Mouse (Mus musculus) stomach, embryonic 15.5 days (tissue): ENCODE measurements around the gene N4bp2. TPM values are rescaled to one million over a fixed set of nuclear protein-coding genes. Genes with fewer than 3 reads are reported as not detected.
A peak's percentile ranks its signal among the peaks of the same experiment; 100 is the strongest.

Source experiments
- ATAC-seq: fragments of 200-750 bp; cut with Nextera tagmentation; 2 replicates; pipeline ENCODE4 v1.8.0; 2017; ENCODE audit warnings: low read depth, moderate number of reproducible peaks, moderate TSS enrichment; ENCODE audit not compliant: insufficient read depth, low FRiP score
- H3K27ac ChIP-seq: fragments of 300-500 bp; sonication (generic); 2 replicates; pipeline ENCODE4 v1.5.1; 2015; ENCODE audit warnings: mild to moderate bottlenecking, inconsistent platforms
- H3K27me3 ChIP-seq: fragments of 300-500 bp; sonication (generic); replicated peaks from 2 replicates; pipeline ENCODE4 v1.6.1; 2015; ENCODE audit warnings: inconsistent platforms
- H3K36me3 ChIP-seq: fragments of 300-500 bp; sonication (generic); 2 replicates; pipeline ENCODE4 v1.6.1; 2015; ENCODE audit warnings: inconsistent platforms
- H3K4me1 ChIP-seq: fragments of 300-500 bp; sonication (generic); 2 replicates; pipeline ENCODE4 v1.6.1; 2015; ENCODE audit warnings: inconsistent platforms
- H3K4me2 ChIP-seq: fragments of 300-500 bp; sonication (generic); 2 replicates; pipeline ENCODE4 v1.6.1; 2015; ENCODE audit warnings: mild to moderate bottlenecking, inconsistent platforms
- H3K4me3 ChIP-seq: fragments of 300-500 bp; sonication (generic); replicated peaks from 2 replicates; pipeline ENCODE4 v1.5.1; 2015; ENCODE audit warnings: inconsistent platforms
- H3K9ac ChIP-seq: fragments of 300-500 bp; sonication (generic); 2 replicates; pipeline ENCODE4 v1.6.1; 2015; ENCODE audit warnings: inconsistent platforms
- H3K9me3 ChIP-seq: fragments of 300-500 bp; sonication (generic); 2 replicates; pipeline ENCODE4 v1.6.1; 2016; ENCODE audit warnings: inconsistent platforms
- WGBS: fragments of 180-500 bp; shearing (Covaris S2); methylation state at CpG from one replicate; pipeline ENCODE4 v1.1.7; 2015; 5-methylcytosine and 5-hydroxymethylcytosine counted together
- polyA plus RNA-seq: library from polyadenylated mRNA; unstranded; fragments of >200 nt; fragmentation: Nextera tagmentation; extraction: Ambion mirVana; gene quantifications from 2 replicates; pipeline ENCODE4 v1.2.1, GENCODE M21; 2015

Gene N4bp2
- polyA plus RNA-seq, 1 experiment from 2014 or later = 22.4 TPM

DNA sequence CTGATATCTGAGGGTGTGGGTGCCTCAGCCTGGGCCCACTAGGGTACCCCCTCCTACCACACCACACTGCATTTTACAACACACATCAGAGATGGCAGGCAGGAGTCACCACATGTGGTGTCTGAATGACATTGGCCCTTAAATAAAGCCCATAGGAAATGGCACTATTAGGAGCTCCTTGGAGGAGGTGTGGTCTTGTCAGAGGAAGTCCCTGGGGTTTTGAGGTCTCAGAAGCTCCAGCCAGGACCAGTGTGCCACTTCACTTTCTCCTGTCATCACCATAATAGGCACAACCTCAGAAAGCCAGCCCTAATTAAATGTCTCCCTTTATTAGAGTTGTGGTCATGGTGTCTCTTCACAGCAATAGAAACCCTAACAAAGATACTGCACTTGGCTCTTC is 14.4 kb upstream of the N4bp2 start:
- no peaks in the 10 kb centered on the region for H3K9me3 ChIP-seq
- H3K36me3 ChIP-seq = no peaks in the 10 kb centered on the region
- no peak overlapping the region for H3K4me3 ChIP-seq
- no peaks in the 10 kb centered on the region for H3K27me3 ChIP-seq
- H3K27ac ChIP-seq = no peak overlapping the region
- no peak for ATAC-seq
- H3K4me2 ChIP-seq = no peak overlapping the region
- H3K9ac ChIP-seq = no peak overlapping the region
- no peaks in the 10 kb centered on the region for H3K4me1 ChIP-seq

DNA sequence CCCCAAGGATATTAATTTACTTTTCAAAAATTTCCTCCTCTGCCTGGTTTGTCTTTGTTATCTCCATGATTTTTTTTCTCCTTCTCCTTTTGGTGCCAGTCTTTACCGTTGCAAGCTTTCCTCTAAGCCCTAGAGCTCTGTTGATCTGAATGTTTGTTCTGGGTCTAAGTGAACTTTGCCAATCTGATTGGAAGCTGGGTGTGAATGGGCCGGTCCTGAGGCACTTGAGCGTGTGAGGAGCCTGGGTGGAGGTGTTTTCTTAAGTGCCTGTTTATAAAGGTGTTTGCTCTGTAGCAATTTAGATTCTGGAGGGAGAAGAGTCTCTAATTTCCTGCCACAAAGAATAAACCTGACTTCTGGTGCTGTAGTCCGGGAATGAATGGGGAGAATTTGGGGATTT is 11.3 kb upstream of the N4bp2 start:
- ATAC-seq = peak; percentile 71
- H3K9me3 ChIP-seq = no peaks in the 10 kb centered on the region
- H3K4me1 ChIP-seq = no peaks in the 10 kb centered on the region
- 25% methylated on average over 4 of the region's 4 CpGs for WGBS
- no peak overlapping the region for H3K9ac ChIP-seq
- 0 out of 2 replicates have a peak overlapping the region, but pooled peaks have one; percentile 38 for H3K27ac ChIP-seq
- no peaks in the 10 kb centered on the region for H3K36me3 ChIP-seq
- H3K4me3 ChIP-seq = no peak overlapping the region
- H3K4me2 ChIP-seq = no peak overlapping the region
- no peaks in the 10 kb centered on the region for H3K27me3 ChIP-seq

DNA sequence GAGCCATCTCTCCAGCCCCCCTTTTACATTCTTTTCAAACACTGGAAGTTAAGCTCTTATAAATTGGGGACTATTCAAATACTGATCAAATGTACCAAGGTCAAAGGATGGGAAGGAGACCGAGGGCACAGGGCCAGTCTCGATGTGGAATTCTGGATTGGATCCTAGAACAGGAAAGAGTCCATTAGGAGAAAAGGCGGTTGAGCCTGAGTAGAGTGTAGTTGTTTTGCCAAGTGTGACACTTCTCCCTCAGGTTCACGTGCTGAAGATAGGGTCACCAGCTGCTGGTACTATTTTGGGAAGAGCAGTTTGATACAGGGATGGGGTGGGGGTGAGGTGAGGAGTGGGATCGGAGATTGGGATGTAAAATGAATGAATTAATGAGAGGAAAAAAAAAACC is 7.5 kb upstream of the N4bp2 start:
- no peak for ATAC-seq
- 84% methylated on average over 5 of the region's 5 CpGs for WGBS

DNA sequence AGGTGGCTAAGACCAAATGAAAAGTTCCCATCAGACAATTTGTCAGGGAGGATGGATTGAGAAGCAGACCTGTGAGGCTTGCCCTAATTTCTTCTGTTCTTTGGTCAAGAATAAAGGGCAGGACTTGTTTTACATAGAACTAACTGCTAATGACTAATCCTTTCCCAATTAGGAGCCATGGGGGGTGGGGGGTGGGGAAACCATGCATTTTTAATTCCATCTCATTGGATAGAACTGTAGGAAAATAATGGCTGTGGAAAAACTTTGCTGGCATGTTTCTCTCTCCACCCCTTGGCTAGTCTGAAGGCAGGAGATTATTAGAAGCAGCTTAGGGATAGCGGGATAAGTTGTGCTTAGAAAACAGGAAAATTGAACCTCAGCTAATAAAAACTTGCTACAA is 6.2 kb upstream of the N4bp2 start:
- Histone ChIP-seq H3K27me3 (no peaks in the 10 kb centered on the region), H3K9me3 (no peaks in the 10 kb centered on the region), H3K4me1 (0 out of 2 replicates have a peak, but pooled peaks cover 3% of the 10 kb centered on the region), H3K4me2 (no peak overlapping the region), H3K9ac (no peak overlapping the region), H3K27ac (no peak overlapping the region), H3K4me3 (no peak overlapping the region), H3K36me3 (no peaks in the 10 kb centered on the region)
- no peak for ATAC-seq
- 94% methylated on average over 1 of the region's 1 CpGs for WGBS

More for the DNA sequence above, 7.5 kb upstream of the N4bp2 start:
- H3K4me3 ChIP-seq = no peak overlapping the region
- no peaks in the 10 kb centered on the region for H3K9me3 ChIP-seq
- no peak overlapping the region for H3K9ac ChIP-seq
- no peaks in the 10 kb centered on the region for H3K27me3 ChIP-seq
- no peak overlapping the region for H3K27ac ChIP-seq
- H3K36me3 ChIP-seq = no peaks in the 10 kb centered on the region
- no peaks in the 10 kb centered on the region for H3K4me1 ChIP-seq
- no peak overlapping the region for H3K4me2 ChIP-seq

DNA sequence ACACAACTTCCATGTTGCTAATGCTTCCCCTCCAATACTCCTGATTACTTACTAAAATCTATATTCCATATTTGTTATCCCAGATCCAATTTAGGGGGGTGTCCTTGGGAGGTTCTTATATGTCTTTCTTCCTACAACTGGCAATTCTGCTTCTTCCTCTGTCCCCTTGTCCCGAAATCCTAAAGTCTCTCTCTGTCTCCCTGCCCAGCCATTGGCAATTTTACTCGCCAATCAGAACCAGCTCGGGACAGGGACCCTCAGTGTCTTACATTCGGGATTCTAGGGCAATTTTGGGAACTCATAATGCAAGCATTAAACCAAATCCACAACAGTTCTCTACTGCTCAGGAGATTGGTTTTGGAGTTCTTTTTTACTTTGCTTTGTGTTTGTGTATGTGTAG is 3.3 kb upstream of the N4bp2 start:
- Histone ChIP-seq H3K27ac (no peak overlapping the region), H3K4me2 (no peak overlapping the region), H3K4me3 (no peak overlapping the region), H3K36me3 (no peaks in the 10 kb centered on the region), H3K9ac (no peak overlapping the region), H3K4me1 (0 out of 2 replicates have a peak, but pooled peaks cover 3% of the 10 kb centered on the region), H3K27me3 (no peaks in the 10 kb centered on the region), H3K9me3 (no peaks in the 10 kb centered on the region)
- ATAC-seq = no peak
- WGBS = 93% methylated on average over 4 of the region's 4 CpGs

DNA sequence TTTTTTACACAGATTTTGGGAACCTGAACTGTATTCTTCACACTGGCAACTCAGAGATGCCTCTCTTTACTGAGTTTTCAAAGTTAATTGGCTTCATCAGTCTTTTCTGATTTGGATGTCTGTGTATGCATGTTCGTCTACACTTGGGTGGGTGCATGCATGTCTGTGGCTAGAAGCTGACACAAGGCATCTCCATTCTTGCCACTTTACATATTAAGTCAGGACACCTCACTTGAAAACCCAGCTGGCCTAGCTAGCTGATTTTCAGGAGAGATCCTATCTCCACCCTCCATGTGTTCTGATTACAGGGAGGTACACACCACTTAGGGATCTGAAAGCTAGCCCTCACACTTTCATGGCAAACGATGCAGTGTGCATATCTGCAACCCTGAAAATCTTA is 2.7 kb upstream of the N4bp2 start:
- H3K27ac ChIP-seq = no peak overlapping the region
- no peak overlapping the region for H3K9ac ChIP-seq
- no peak for ATAC-seq
- 79% methylated on average over 2 of the region's 2 CpGs for WGBS
- H3K27me3 ChIP-seq = no peaks in the 10 kb centered on the region
- H3K36me3 ChIP-seq = no peaks in the 10 kb centered on the region
- no peaks in the 10 kb centered on the region for H3K9me3 ChIP-seq
- H3K4me1 ChIP-seq = peaks cover 5% of the 10 kb centered on the region
- no peak overlapping the region for H3K4me2 ChIP-seq
- H3K4me3 ChIP-seq = no peak overlapping the region

DNA sequence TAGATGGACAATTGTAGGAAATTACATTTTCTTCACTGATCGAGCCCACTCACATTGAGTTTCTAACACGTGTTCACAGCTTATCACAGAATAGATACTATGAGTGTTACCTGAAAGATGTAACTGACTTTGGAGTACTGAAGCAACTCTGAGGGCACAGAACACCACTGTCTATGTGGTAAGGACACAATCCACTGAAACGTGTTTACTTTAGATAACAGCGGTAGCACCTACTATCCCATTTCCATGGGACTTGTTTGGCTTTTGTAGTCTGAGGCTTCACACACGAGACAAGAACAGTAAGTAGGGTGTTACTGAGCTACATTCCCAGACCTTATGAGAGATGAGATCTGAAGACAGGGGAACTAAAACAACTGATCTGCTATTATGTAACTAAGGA is 2.3 kb upstream of the N4bp2 start:
- no peaks in the 10 kb centered on the region for H3K36me3 ChIP-seq
- H3K27ac ChIP-seq = no peak overlapping the region
- H3K4me1 ChIP-seq = peaks cover 6% of the 10 kb centered on the region
- no peak overlapping the region for H3K4me2 ChIP-seq
- H3K4me3 ChIP-seq = no peak overlapping the region
- 62% methylated on average over 5 of the region's 5 CpGs for WGBS
- ATAC-seq = no peak
- no peaks in the 10 kb centered on the region for H3K9me3 ChIP-seq
- H3K9ac ChIP-seq = no peak overlapping the region
- H3K27me3 ChIP-seq = no peaks in the 10 kb centered on the region

DNA sequence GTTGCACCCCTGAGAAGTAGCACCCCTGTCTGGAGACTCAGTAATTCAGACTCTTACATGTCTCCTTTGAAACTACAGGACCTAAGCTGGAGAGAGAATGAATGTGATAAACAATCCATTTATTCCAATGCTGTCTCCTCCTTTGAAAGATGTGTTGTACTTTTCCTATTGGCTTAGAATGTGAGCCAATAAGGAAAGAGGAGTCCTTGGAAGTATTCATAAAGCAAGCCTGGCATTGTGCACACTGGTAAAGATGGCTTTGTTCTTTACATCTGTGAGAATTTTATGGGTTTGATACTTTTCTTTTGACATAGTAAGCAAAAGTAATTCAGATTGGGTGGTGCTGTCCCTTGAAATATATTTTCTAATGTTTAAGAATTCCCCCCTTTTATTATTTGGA is 1.4 kb upstream of the N4bp2 start:
- Histone ChIP-seq H3K9me3 (no peaks in the 10 kb centered on the region), H3K9ac (no peak overlapping the region), H3K4me3 (no peak overlapping the region), H3K4me2 (peak overlapping the region; percentile 16; the same call in 1 of the 2 replicates), H3K4me1 (peaks cover 6% of the 10 kb centered on the region), H3K36me3 (no peaks in the 10 kb centered on the region), H3K27ac (no peak overlapping the region), H3K27me3 (no peaks in the 10 kb centered on the region)
- ATAC-seq = no peak

DNA sequence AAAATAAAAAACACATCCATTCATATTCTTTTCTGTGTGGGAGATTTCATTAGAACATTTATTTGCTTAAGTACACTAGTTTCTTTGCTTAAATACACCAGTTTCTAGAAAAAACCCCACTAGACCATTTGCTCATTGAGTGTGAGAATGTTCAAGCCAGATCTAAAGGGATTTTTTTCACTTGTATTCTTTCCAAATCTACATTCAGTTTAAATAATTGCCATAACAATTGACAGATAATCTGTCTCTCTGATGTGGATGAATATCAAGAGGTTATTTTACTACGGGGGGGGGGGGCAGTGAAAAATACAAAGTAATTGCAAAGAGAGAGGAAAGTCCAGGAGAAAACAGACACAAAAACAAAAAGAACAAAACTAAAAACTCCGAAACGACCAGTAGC is 635 bp upstream of the N4bp2 start:
- Histone ChIP-seq H3K4me1 (peaks cover 6% of the 10 kb centered on the region), H3K4me3 (peak overlapping the region; percentile 92), H3K9ac (peak overlapping the region; percentile 98; the same call in 1 of the 2 replicates), H3K27me3 (no peaks in the 10 kb centered on the region), H3K4me2 (peak overlapping the region; percentile 68), H3K9me3 (no peaks in the 10 kb centered on the region), H3K27ac (peak overlapping the region; percentile 100), H3K36me3 (no peaks in the 10 kb centered on the region)
- 0% methylated on average over 3 of the region's 3 CpGs for WGBS
- ATAC-seq = no peak

DNA sequence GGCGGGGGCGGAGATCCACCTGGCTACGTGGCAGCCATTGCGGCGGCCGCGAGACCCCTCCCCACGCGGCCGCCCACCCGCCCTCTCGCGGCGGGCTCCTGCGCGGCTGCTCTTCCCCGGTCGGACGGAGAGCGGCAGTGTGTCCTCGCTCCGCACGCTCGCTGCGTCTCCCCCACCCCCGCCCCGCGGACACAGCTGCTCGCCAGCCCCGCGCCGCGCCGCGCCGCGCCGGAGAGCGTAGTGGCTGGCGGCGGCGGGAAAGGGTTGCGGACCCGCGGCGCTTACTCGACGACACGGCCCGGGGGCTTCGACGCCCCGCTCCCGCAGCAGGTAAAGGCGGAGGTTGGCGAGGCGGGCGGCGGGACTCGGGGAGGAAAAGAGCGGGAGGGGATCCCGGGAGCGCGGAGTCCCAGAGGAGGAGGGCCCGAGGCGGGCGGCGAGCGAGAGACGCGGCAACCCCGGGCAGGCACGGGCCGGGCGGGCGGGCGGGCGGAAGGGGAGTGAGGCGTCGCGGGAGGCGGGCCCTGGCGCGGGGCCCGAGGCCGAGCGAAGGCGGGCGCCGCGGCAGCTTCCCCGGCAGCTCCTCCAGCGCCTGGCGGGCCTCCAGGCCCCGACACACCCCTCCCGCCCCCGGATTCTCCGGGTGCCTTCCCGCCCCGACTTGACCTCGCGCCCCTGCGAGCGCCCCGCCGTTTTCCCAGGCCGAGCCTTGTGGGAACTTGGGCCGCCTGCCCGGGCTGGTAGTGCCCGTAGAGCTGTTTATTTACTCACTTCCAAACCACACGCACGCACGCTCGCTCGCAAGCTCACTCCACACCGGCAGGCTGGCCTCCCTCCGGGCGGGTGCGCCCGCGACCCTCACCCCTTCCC is 830 bp downstream of the N4bp2 start:
- no peaks in the 10 kb centered on the region for H3K36me3 ChIP-seq
- H3K9me3 ChIP-seq = no peaks in the 10 kb centered on the region
- peak overlapping the region; percentile 100 for H3K27ac ChIP-seq
- peak overlapping the region; percentile 92 for H3K4me3 ChIP-seq
- no peaks in the 10 kb centered on the region for H3K27me3 ChIP-seq
- peaks cover 8% of the 10 kb centered on the region for H3K4me1 ChIP-seq
- WGBS = under 1% methylated on average over 73 of the region's 121 CpGs
- H3K9ac ChIP-seq = peak overlapping the region; percentile 98
- ATAC-seq = peak; percentile 81
- peak overlapping the region; percentile 68 for H3K4me2 ChIP-seq

DNA sequence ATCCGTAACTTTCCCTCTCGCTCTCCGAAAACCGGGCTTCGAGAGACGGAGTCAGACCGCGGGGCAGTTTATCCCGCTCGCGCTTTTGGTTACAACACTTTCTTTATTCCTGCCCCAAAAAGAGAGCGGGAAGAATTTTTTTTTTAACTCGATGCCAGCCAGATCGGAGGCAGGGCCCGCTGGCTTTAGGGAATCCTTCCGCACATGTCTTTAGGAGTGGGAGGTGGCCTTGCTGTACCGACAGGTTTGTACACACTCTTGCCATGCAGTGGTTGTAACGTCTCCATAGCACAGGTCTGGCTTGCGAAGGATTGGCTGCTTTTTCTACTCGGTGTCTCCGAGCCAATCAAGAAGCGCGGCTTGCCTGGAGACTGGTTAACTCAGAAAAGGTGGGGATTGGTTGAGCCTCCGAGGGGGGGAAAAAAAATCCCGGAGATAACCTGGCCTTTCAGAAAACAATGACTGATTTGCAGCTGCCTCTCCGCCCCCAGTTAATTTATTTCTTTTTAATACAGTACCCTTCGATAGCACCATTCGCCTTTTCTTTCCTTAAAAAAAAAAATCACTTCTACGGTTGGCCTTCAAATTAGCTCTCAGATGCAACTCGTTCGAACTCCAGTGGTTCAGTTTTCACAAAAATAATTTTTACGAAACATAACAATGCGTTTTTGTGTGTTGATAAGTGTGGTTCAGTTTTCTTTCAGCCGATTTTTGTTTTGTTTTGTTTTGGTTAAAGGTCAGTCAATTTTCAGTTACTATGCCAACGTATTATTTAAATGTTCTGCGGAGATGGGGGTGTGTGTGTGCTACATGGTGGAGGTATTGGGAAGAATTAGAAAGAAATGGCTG is 1.7 kb downstream of the N4bp2 start:
- peak overlapping the region; percentile 100 for H3K27ac ChIP-seq
- H3K27me3 ChIP-seq = no peaks in the 10 kb centered on the region
- H3K9me3 ChIP-seq = no peaks in the 10 kb centered on the region
- peak overlapping the region; percentile 98 for H3K9ac ChIP-seq
- peaks cover 8% of the 10 kb centered on the region for H3K4me1 ChIP-seq
- no peaks in the 10 kb centered on the region for H3K36me3 ChIP-seq
- H3K4me2 ChIP-seq = peak overlapping the region; percentile 68
- peak; percentile 91 for ATAC-seq
- 3% methylated on average over 36 of the region's 36 CpGs for WGBS
- H3K4me3 ChIP-seq = peak overlapping the region; percentile 92

DNA sequence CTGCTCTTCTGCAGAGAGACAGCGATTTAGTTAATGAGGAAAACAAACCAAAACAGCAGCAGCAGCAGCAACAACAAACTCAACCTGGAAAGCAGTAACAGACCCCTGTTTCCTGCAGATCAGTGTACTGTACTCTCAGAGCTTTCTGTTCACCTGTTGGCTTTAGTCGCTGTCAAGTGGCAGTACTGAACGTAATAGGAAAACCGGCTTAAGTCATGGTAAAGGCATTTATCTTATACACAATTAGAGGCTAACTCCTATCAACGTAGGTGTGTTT is 2.3 kb downstream of the N4bp2 start:
- WGBS = 38% methylated on average over 5 of the region's 5 CpGs

More for the DNA sequence above, 2.3 kb downstream of the N4bp2 start:
- Histone ChIP-seq H3K4me2 (peak overlapping the region; percentile 68), H3K9me3 (no peaks in the 10 kb centered on the region), H3K9ac (no peak overlapping the region), H3K36me3 (no peaks in the 10 kb centered on the region), H3K27ac (peak overlapping the region; percentile 31; the same call in 1 of the 2 replicates), H3K4me1 (peaks cover 8% of the 10 kb centered on the region), H3K27me3 (no peaks in the 10 kb centered on the region), H3K4me3 (peak overlapping the region; percentile 92)
- no peak for ATAC-seq
